Comparison of ENCODE assay signal across 8 mouse cellular contexts in genomic region chr11:49713336-49714334, GRCm38 (mm10). TPM values are rescaled to one million over a fixed set of nuclear protein-coding genes. Genes with fewer than 3 reads are reported as not detected.
DNase-seq lines count a peak whose midpoint lies in the region; ATAC-seq lines count a peak whose summit lies in the region.

No protein-coding gene starts in this region.

- peak; percentile 17 for DNase-seq in urinary bladder, postnatal 36 days (ENCODE audit: low spot score in 2 of 2)
- DNase-seq in urinary bladder, postnatal 10 days (ENCODE audit: low spot score), result no peak
- peak; percentile 59 for DNase-seq in embryo, embryonic 9.5 days (ENCODE audit: extremely low spot score)
- DNase-seq in lung, postnatal 36 days, result peak; percentile 56
- peak; percentile 6 to 27 for DNase-seq in spleen, postnatal 36 days (ENCODE audit: low spot score in 2 of 2)
- DNase-seq in frontal cortex, adult 2 months (ENCODE audit: extremely low spot score in 1 of 2, low spot score in 1 of 2), result no peak

- H3K4me3 ChIP-seq in heart, embryonic 13.5 days, result peak overlapping the region; percentile 98
- peak overlapping the region; percentile 95 for H3K4me3 ChIP-seq in kidney, embryonic 16.5 days (ENCODE audit: low read length)

- H3K36me3 ChIP-seq in heart, embryonic 13.5 days, result peaks cover 2% of the 10 kb centered on the region; the same call in 1 of the 2 replicates
- H3K36me3 ChIP-seq in kidney, embryonic 16.5 days (ENCODE audit: insufficient read depth, low read length), result no peaks in the 10 kb centered on the region

- peak overlapping the region; percentile 95 for H3K27ac ChIP-seq in heart, embryonic 13.5 days (replicated peaks)
- H3K27ac ChIP-seq in kidney, embryonic 16.5 days (ENCODE audit: low read length), result peak overlapping the region; percentile 87

- no peaks in the 10 kb centered on the region for H3K9me3 ChIP-seq in heart, embryonic 13.5 days
- H3K9me3 ChIP-seq in kidney, embryonic 16.5 days (ENCODE audit: low read length), result no peaks in the 10 kb centered on the region

- H3K27me3 ChIP-seq in heart, embryonic 13.5 days (replicated peaks), result no peaks in the 10 kb centered on the region
- H3K27me3 ChIP-seq in kidney, embryonic 16.5 days (ENCODE audit: insufficient read depth, low read length), result no peaks in the 10 kb centered on the region

- peaks cover 41% of the 10 kb centered on the region for H3K4me1 ChIP-seq in heart, embryonic 13.5 days
- H3K4me1 ChIP-seq in kidney, embryonic 16.5 days (ENCODE audit: insufficient read depth, low read length), result peaks cover 30% of the 10 kb centered on the region

- H3K9ac ChIP-seq in heart, embryonic 13.5 days, result peak overlapping the region; percentile 99
- H3K9ac ChIP-seq in kidney, embryonic 16.5 days (replicated peaks; ENCODE audit: low read length), result peak overlapping the region; percentile 63

- WGBS in heart, embryonic 13.5 days, result 40% methylated on average over 20 of the region's 20 CpGs
- WGBS in kidney, embryonic 16.5 days, result 29% methylated on average over 20 of the region's 20 CpGs

- H3K4me2 ChIP-seq in heart, embryonic 13.5 days, result peak overlapping the region; percentile 84
- H3K4me2 ChIP-seq in kidney, embryonic 16.5 days (replicated peaks; ENCODE audit: low read depth, low read length), result peak overlapping the region; percentile 60

- ATAC-seq in heart, embryonic 13.5 days (ENCODE audit: extremely low read depth, insufficient number of reproducible peaks, low FRiP score, low TSS enrichment), result no peak
- peak; percentile 10; the same call in 1 of the 2 replicates for ATAC-seq in kidney, embryonic 16.5 days (ENCODE audit: low FRiP score, low TSS enrichment)

RNA-seq across cellular contexts. Expression of gene Cnot6, which starts 1.1 kb away (rescaled TPM):
- 36.8 and 38.2 TPM in 2 replicates for polyA plus RNA-seq in heart, embryonic 13.5 days (2015; fragmentation: Nextera tagmentation; extraction: Ambion mirVana)
- 53.7 and 65.7 TPM in 2 replicates for polyA plus RNA-seq in kidney, embryonic 16.5 days (2015; fragmentation: Nextera tagmentation; extraction: Ambion mirVana)
- polyA plus RNA-seq in frontal cortex, adult 2 months (2012; rRNA removed), result 35.1 and 36.4 TPM in 2 replicates

RNA-seq across cellular contexts. Expression of gene Scgb3a1, which starts 50.2 kb away (rescaled TPM):
- 0.44 TPM in 1 of 2 replicates, not detected in the other for polyA plus RNA-seq in heart, embryonic 13.5 days (2015; fragmentation: Nextera tagmentation; extraction: Ambion mirVana)
- polyA plus RNA-seq in kidney, embryonic 16.5 days (2015; fragmentation: Nextera tagmentation; extraction: Ambion mirVana), result not detected in 2 replicates
- polyA plus RNA-seq in frontal cortex, adult 2 months (2012; rRNA removed), result 0.29 and 0.50 TPM in 2 replicates

Comparison
In these comparisons a context has a peak if more than half of its experiments do, and no peak if none do; other contexts are left out.
1. DNase-seq: peak in urinary bladder, postnatal 36 days (2 of 2), embryo, embryonic 9.5 days (single experiment), lung, postnatal 36 days (single experiment) and spleen, postnatal 36 days (2 of 2); none in urinary bladder, postnatal 10 days (single experiment) and frontal cortex, adult 2 months (0 of 2).